Comparison of ENCODE assay signal across 21 mouse cellular contexts in genomic region chr13:54237512-54237911, GRCm38 (mm10). TPM values are rescaled to one million over a fixed set of nuclear protein-coding genes. Genes with fewer than 3 reads are reported as not detected.
DNase-seq lines count a peak whose midpoint lies in the region; ATAC-seq and TF ChIP-seq lines count a peak whose summit lies in the region.
"Had no signal": no experiment of that assay in that cellular context is flagged by ENCODE, and none has a peak within 500 bp of the region (broad histone marks: within the 10 kb centered on the region; RNA-seq: fewer than 3 reads in every experiment).

No protein-coding gene starts in this region.

- H3K4me2 ChIP-seq in kidney, embryonic 14.5 days (replicated peaks; ENCODE audit: low read depth, low read length): no peak overlapping the region
- H3K4me2 ChIP-seq in kidney, embryonic 15.5 days: no peak overlapping the region
- H3K4me2 ChIP-seq in hindbrain, embryonic 14.5 days (replicated peaks): no peak overlapping the region
- H3K4me2 ChIP-seq: embryonic facial prominence, embryonic 12.5 days; forebrain, embryonic 15.5 days; hindbrain, embryonic 12.5 days had no signal

- peak; percentile 51 for DNase-seq in kidney, adult 2 months
- DNase-seq in kidney, postnatal 25 days: peak; percentile 24 to 60
- DNase-seq in lung, postnatal 25 days (ENCODE audit: low spot score): no peak
- DNase-seq in hindbrain, embryonic 14.5 days (ENCODE audit: low spot score): no peak
- no peak for DNase-seq in spleen, postnatal 36 days (ENCODE audit: low spot score in 2 of 2)
- DNase-seq: adrenal gland, postnatal 10 days; cerebellum, adult 11-12 months; cerebellum, adult 9-10 months; cerebellum, postnatal 25 days; gastrocnemius, postnatal 36 days; heart, adult 11 months; heart, postnatal 10 days; heart, postnatal 4 days had no signal

- 61% methylated on average over 6 of the region's 6 CpGs for WGBS in kidney, adult 2 months
- 75% methylated on average over 6 of the region's 6 CpGs for WGBS in kidney, embryonic 14.5 days
- 73% methylated on average over 6 of the region's 6 CpGs for WGBS in kidney, embryonic 15.5 days
- WGBS in hindbrain, embryonic 14.5 days: 79% methylated on average over 6 of the region's 6 CpGs

- no peaks in the 10 kb centered on the region for H3K27me3 ChIP-seq in kidney, adult 2 months (replicated peaks; ENCODE audit: control insufficient read depth, insufficient read depth, low read length)
- H3K27me3 ChIP-seq in kidney, embryonic 14.5 days (ENCODE audit: control insufficient read depth, insufficient read depth, low read length): no peaks in the 10 kb centered on the region
- no peaks in the 10 kb centered on the region for H3K27me3 ChIP-seq in kidney, embryonic 15.5 days
- H3K27me3 ChIP-seq in hindbrain, embryonic 14.5 days (ENCODE audit: control insufficient read depth, insufficient read depth, low read length): no peaks in the 10 kb centered on the region
- H3K27me3 ChIP-seq: embryonic facial prominence, embryonic 12.5 days; forebrain, embryonic 15.5 days; hindbrain, embryonic 12.5 days had no signal

- no peak for TF ChIP-seq CTCF in kidney, adult 2 months (conservative IDR thresholded peaks at IDR 0.05; ENCODE audit: insufficient read depth, insufficient read length, low read depth, low read length)

- H3K4me1 ChIP-seq in kidney, adult 2 months (ENCODE audit: control insufficient read depth, insufficient read depth, low read length): 0 out of 2 replicates have a peak, but pooled peaks cover 4% of the 10 kb centered on the region
- H3K4me1 ChIP-seq in kidney, embryonic 14.5 days (ENCODE audit: control insufficient read depth, insufficient read depth, low read length): no peaks in the 10 kb centered on the region
- peaks cover 13% of the 10 kb centered on the region for H3K4me1 ChIP-seq in brown adipose tissue, adult 24 weeks (ENCODE audit: control insufficient read depth, insufficient read depth, insufficient read length, low read length)
- H3K4me1 ChIP-seq in kidney, embryonic 15.5 days: peaks cover 9% of the 10 kb centered on the region
- no peaks in the 10 kb centered on the region for H3K4me1 ChIP-seq in hindbrain, embryonic 14.5 days (replicated peaks; ENCODE audit: control insufficient read depth, insufficient read depth, low read length)
- H3K4me1 ChIP-seq: embryonic facial prominence, embryonic 12.5 days had no signal

- no peaks in the 10 kb centered on the region for H3K36me3 ChIP-seq in kidney, adult 2 months (ENCODE audit: control insufficient read depth, insufficient read depth, low read length)
- H3K36me3 ChIP-seq in kidney, embryonic 14.5 days (ENCODE audit: control insufficient read depth, insufficient read depth, low read length): no peaks in the 10 kb centered on the region
- no peaks in the 10 kb centered on the region for H3K36me3 ChIP-seq in kidney, embryonic 15.5 days
- H3K36me3 ChIP-seq in hindbrain, embryonic 14.5 days (replicated peaks; ENCODE audit: control insufficient read depth, insufficient read depth): no peaks in the 10 kb centered on the region
- H3K36me3 ChIP-seq: embryonic facial prominence, embryonic 12.5 days; forebrain, embryonic 15.5 days; heart, embryonic 10.5 days; hindbrain, embryonic 12.5 days had no signal

- ATAC-seq in kidney, embryonic 14.5 days (ENCODE audit: low FRiP score, low TSS enrichment): no peak
- ATAC-seq in kidney, embryonic 15.5 days (replicated peaks; ENCODE audit: low FRiP score): no peak
- ATAC-seq in hindbrain, embryonic 14.5 days (ENCODE audit: low FRiP score): no peak
- ATAC-seq: forebrain, embryonic 15.5 days had no signal

- TF ChIP-seq POLR2A in kidney, adult 2 months (IDR thresholded peaks at IDR 0.05; ENCODE audit: low read depth, low read length): no peak

- peak overlapping the region; percentile 75 for H3K27ac ChIP-seq in kidney, adult 2 months (ENCODE audit: insufficient read depth, low read depth, low read length)
- H3K27ac ChIP-seq in kidney, embryonic 14.5 days (ENCODE audit: low read depth, low read length): no peak overlapping the region
- 0 out of 2 replicates have a peak overlapping the region, but pooled peaks have one; percentile 5 for H3K27ac ChIP-seq in brown adipose tissue, adult 24 weeks (replicated peaks; ENCODE audit: low read depth, low read length)
- peak overlapping the region; percentile 48; the same call in 1 of the 2 replicates for H3K27ac ChIP-seq in kidney, embryonic 15.5 days
- no peak overlapping the region for H3K27ac ChIP-seq in hindbrain, embryonic 14.5 days
- H3K27ac ChIP-seq: embryonic facial prominence, embryonic 12.5 days; forebrain, embryonic 15.5 days; heart, embryonic 10.5 days; hindbrain, embryonic 12.5 days had no signal

- H3K9ac ChIP-seq in kidney, embryonic 14.5 days (ENCODE audit: low read depth, low read length): no peak overlapping the region
- no peak overlapping the region for H3K9ac ChIP-seq in kidney, embryonic 15.5 days
- H3K9ac ChIP-seq in hindbrain, embryonic 14.5 days: no peak overlapping the region
- H3K9ac ChIP-seq: embryonic facial prominence, embryonic 12.5 days; forebrain, embryonic 15.5 days; hindbrain, embryonic 12.5 days had no signal

- H3K9me3 ChIP-seq in kidney, embryonic 14.5 days (ENCODE audit: control insufficient read depth, low read length): no peaks in the 10 kb centered on the region
- no peaks in the 10 kb centered on the region for H3K9me3 ChIP-seq in kidney, embryonic 15.5 days (replicated peaks)
- no peaks in the 10 kb centered on the region for H3K9me3 ChIP-seq in hindbrain, embryonic 14.5 days (ENCODE audit: control insufficient read depth, low read length)
- H3K9me3 ChIP-seq: embryonic facial prominence, embryonic 12.5 days; forebrain, embryonic 15.5 days; heart, embryonic 10.5 days; hindbrain, embryonic 12.5 days had no signal

- H3K4me3 ChIP-seq in kidney, adult 2 months (ENCODE audit: insufficient read depth, low read depth, low read length): peak overlapping the region; percentile 41; the same call in 1 of the 2 replicates
- H3K4me3 ChIP-seq in kidney, embryonic 14.5 days (ENCODE audit: low read length): no peak overlapping the region
- H3K4me3 ChIP-seq in brown adipose tissue, adult 24 weeks (ENCODE audit: insufficient read depth, low read depth, low read length): no peak overlapping the region
- no peak overlapping the region for H3K4me3 ChIP-seq in kidney, embryonic 15.5 days (replicated peaks)
- H3K4me3 ChIP-seq in hindbrain, embryonic 14.5 days (replicated peaks; ENCODE audit: low read length): no peak overlapping the region
- H3K4me3 ChIP-seq: embryonic facial prominence, embryonic 12.5 days; forebrain, embryonic 15.5 days; heart, embryonic 10.5 days; hindbrain, embryonic 12.5 days had no signal

RNA-seq across cellular contexts. Expression of gene Hrh2, which starts 45.6 kb away (rescaled TPM):
- 0.50 and 0.53 TPM in 2 replicates for polyA plus RNA-seq in kidney, adult 2 months (2012; rRNA removed)
- polyA plus RNA-seq in kidney, embryonic 14.5 days (2014; fragmentation: Nextera tagmentation; extraction: Ambion mirVana): 0.11 TPM in 1 of 2 replicates, not detected in the other
- polyA plus RNA-seq in brown adipose tissue, adult 24 weeks (2012; ENCODE audit: insufficient read depth, insufficient read length, missing spikeins): 0.63 and 0.87 TPM in 2 replicates
- polyA plus RNA-seq in kidney, embryonic 15.5 days (2015; fragmentation: Nextera tagmentation; extraction: Ambion mirVana): not detected in 2 replicates
- 0.76 and 0.90 TPM in 2 replicates for polyA plus RNA-seq in hindbrain, embryonic 14.5 days (2014; fragmentation: Nextera tagmentation; extraction: Ambion mirVana)
- polyA plus RNA-seq: forebrain, embryonic 11.5 days had no signal

Comparison
In these comparisons a context has a peak if more than half of its experiments do, and no peak if none do; other contexts are left out.
1. H3K27ac ChIP-seq: peak in kidney, adult 2 months (single experiment), brown adipose tissue, adult 24 weeks (single experiment) and kidney, embryonic 15.5 days (single experiment); none in kidney, embryonic 14.5 days (single experiment) and hindbrain, embryonic 14.5 days (single experiment).
2. DNase-seq: peak in kidney, adult 2 months (single experiment) and kidney, postnatal 25 days (2 of 2); none in lung, postnatal 25 days (single experiment), hindbrain, embryonic 14.5 days (single experiment) and spleen, postnatal 36 days (0 of 2).